Mouse (Mus musculus): ENCODE measurements around the gene Camk1.

DNA sequence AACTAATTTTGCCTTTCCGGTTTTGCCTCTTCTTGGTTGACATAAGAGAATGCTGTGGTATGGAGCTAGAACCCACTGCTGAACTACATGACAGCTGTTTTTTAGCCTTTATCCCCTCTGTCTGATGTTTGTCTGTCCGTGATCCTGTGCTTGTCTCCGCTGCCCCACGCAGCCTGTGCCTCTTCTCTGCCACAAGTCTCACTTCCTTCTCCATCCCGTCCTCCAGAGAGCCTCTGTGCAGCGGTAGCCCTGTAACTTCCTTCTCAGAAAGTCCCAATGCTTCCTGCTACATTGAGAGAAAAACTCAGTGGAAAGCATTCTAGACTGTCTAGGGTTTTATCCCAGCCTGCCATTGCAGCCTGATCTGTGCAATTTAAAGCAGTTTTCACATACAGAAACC is 35.5 kb upstream of the Camk1 start:
- no peak for TF ChIP-seq BHLHE40 (IDR thresholded peaks at IDR 0.05; ENCODE audit: borderline replicate concordance, low read depth, low read length)
- no peak for TF ChIP-seq CTCF (IDR thresholded peaks at IDR 0.05 in 2 of 3, conservative IDR thresholded peaks at IDR 0.05 in 1 of 3; ENCODE audit: control insufficient read depth in 1 of 3, insufficient read depth in 1 of 3, low read depth in 2 of 3, low read length in 3 of 3, poor library complexity in 1 of 3, severe bottlenecking in 1 of 3)
- no peak for TF ChIP-seq EP300 (IDR thresholded peaks at IDR 0.05; ENCODE audit: low read depth in 1 of 2, low read length in 2 of 2)
- TF ChIP-seq POLR2A (IDR thresholded peaks at IDR 0.05; ENCODE audit: control insufficient read depth in 1 of 2, insufficient read depth in 1 of 2, low read depth in 1 of 2, low read length in 2 of 2, poor library complexity in 1 of 2), result no peak
- no peak for TF ChIP-seq ETS1 (IDR thresholded peaks at IDR 0.05; ENCODE audit: low read depth, low read length)
- no peak for TF ChIP-seq MYB (IDR thresholded peaks at IDR 0.05; ENCODE audit: low read depth, low read length)
- TF ChIP-seq UBTF (IDR thresholded peaks at IDR 0.05; ENCODE audit: borderline replicate concordance, insufficient read depth, low read depth, low read length), result no peak
- no peak for TF ChIP-seq GABPA (IDR thresholded peaks at IDR 0.05; ENCODE audit: low read depth, low read length)
- TF ChIP-seq RAD21 (IDR thresholded peaks at IDR 0.05; ENCODE audit: low read depth, low read length), result no peak
